Mouse (Mus musculus) intestine, postnatal 0 days (tissue): ENCODE measurements around the gene Wwc1. TPM values are rescaled to one million over a fixed set of nuclear protein-coding genes. Genes with fewer than 3 reads are reported as not detected.
A peak's percentile ranks its signal among the peaks of the same experiment; 100 is the strongest.

Source experiments
- ATAC-seq: fragments of 200-750 bp; cut with Nextera tagmentation; 2 replicates; pipeline ENCODE4 v1.8.0; 2017; ENCODE audit warnings: mild to moderate bottlenecking, moderate TSS enrichment, moderate library complexity
- H3K27ac ChIP-seq: fragments of 300-500 bp; sonication (generic); 2 replicates; pipeline ENCODE4 v1.5.1; 2014; ENCODE audit warnings: mild to moderate bottlenecking, low read depth, low read length, moderate library complexity
- H3K27me3 ChIP-seq: fragments of 300-500 bp; sonication (generic); replicated peaks from 2 replicates; pipeline ENCODE4 v1.6.1; 2014; ENCODE audit warnings: low read length, mixed read lengths; ENCODE audit not compliant: control insufficient read depth, insufficient read depth
- H3K36me3 ChIP-seq: fragments of 300-500 bp; sonication (generic); 2 replicates; pipeline ENCODE4 v1.6.1; 2014; ENCODE audit warnings: mild to moderate bottlenecking, moderate library complexity; ENCODE audit not compliant: control insufficient read depth, insufficient read depth
- H3K4me1 ChIP-seq: fragments of 300-500 bp; sonication (generic); replicated peaks from 2 replicates; pipeline ENCODE4 v1.6.1; 2014; ENCODE audit warnings: antibody characterized with exemption, low read length, mixed read lengths; ENCODE audit not compliant: control insufficient read depth, insufficient read depth
- H3K4me2 ChIP-seq: fragments of 300-500 bp; sonication (generic); replicated peaks from 2 replicates; pipeline ENCODE4 v1.6.1; 2014; ENCODE audit warnings: low read depth, mild to moderate bottlenecking, moderate library complexity
- H3K4me3 ChIP-seq: fragments of 300-500 bp; sonication (generic); 2 replicates; pipeline ENCODE4 v1.5.1; 2014; ENCODE audit warnings: low read depth, low read length
- H3K9ac ChIP-seq: fragments of 300-500 bp; sonication (generic); 2 replicates; pipeline ENCODE4 v1.6.1; 2014; ENCODE audit warnings: mild to moderate bottlenecking, low read depth, low read length
- H3K9me3 ChIP-seq: fragments of 300-500 bp; sonication (generic); 2 replicates; pipeline ENCODE4 v1.6.1; 2016; ENCODE audit warnings: mixed run types; ENCODE audit not compliant: control insufficient read depth
- CTCF ChIP-seq: sonication (generic); IDR thresholded peaks from 2 replicates; pipeline ENCODE4 v1.5.1; 2016; ENCODE audit warnings: low read depth, mild to moderate bottlenecking, control low read depth, antibody characterized with exemption, moderate library complexity
- WGBS: fragments of 180-500 bp; shearing (Covaris S2); extraction: QIAGEN DNeasy Blood & Tissue Kit; methylation state at CpG from one replicate; pipeline ENCODE4 v1.1.7; 2014; 5-methylcytosine and 5-hydroxymethylcytosine counted together
- polyA plus RNA-seq: library from polyadenylated mRNA; unstranded; fragments of >200 nt; fragmentation: Nextera tagmentation; extraction: Ambion mirVana; gene quantifications from 2 replicates; pipeline ENCODE4 v1.2.1, GENCODE M21; 2015

Wwc1 gene
- polyA plus RNA-seq, 1 experiment from 2014 or later, result 16.1 TPM

- no peak for ATAC-seq
- Histone ChIP-seq H3K4me2 (no peak overlapping the region), H3K27ac (peak overlapping the region; percentile 71), H3K4me1 (peaks cover 18% of the 10 kb centered on the region), H3K9me3 (no peaks in the 10 kb centered on the region), H3K9ac (0 out of 2 replicates have a peak overlapping the region, but pooled peaks have one; percentile 8), H3K36me3 (no peaks in the 10 kb centered on the region), H3K27me3 (no peaks in the 10 kb centered on the region), H3K4me3 (no peak overlapping the region)
- 79% methylated on average over 10 of the region's 10 CpGs for WGBS
- TF ChIP-seq CTCF, result no peak
These were observed 12.0 kb downstream of the Wwc1 start for GRCm38 (mm10) chr11:35968291-35968690.

DNA sequence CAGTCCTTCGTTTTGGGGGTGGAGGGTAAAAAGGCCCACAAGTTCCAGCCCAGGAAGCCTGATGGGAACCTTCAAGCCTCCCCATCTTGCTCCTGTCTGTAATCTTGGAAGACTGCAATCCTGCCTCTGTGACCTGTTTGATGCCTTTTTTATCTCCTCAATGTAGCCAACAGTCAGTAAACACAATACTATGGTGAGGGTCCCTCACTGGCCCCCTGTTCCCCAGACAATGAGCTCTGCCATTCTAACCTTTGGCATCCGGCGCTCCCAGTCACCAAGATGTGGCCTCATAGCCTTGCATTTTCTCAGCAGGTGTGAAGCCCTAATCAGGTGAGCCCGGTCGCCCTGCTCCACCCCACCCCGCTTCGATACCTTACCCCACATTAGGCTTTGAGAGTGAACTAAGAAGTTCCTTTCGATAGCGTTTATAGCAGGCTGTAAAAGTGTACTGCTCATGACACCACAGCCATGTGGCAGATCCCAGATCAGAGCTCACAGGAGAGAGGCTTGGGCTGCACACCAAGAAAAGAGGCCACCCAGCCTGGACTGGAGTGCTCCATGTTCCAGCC is 16.3 kb downstream of the Wwc1 start:
- peaks cover 7% of the 10 kb centered on the region; the same call in 1 of the 2 replicates for H3K4me1 ChIP-seq
- H3K4me2 ChIP-seq, result peak overlapping the region; percentile 49
- peak overlapping the region; percentile 98 for H3K27ac ChIP-seq
- H3K36me3 ChIP-seq, result no peaks in the 10 kb centered on the region
- 0 out of 2 replicates have a peak overlapping the region, but pooled peaks have one; percentile 34 for H3K9ac ChIP-seq
- no peak for TF ChIP-seq CTCF
- WGBS, result 35% methylated on average over 9 of the region's 9 CpGs
- no peaks in the 10 kb centered on the region for H3K9me3 ChIP-seq
- H3K27me3 ChIP-seq, result no peaks in the 10 kb centered on the region
- no peak overlapping the region for H3K4me3 ChIP-seq
- ATAC-seq, result peak; percentile 88

- 0 out of 2 replicates have a peak, but pooled peaks have one; percentile 2 for TF ChIP-seq CTCF
- Histone ChIP-seq H3K27me3 (no peaks in the 10 kb centered on the region), H3K4me3 (no peak overlapping the region), H3K27ac (peak overlapping the region; percentile 98), H3K4me2 (peak overlapping the region; percentile 49), H3K4me1 (peaks cover 7% of the 10 kb centered on the region; the same call in 1 of the 2 replicates), H3K36me3 (no peaks in the 10 kb centered on the region; the same call in 1 of the 2 replicates), H3K9ac (0 out of 2 replicates have a peak overlapping the region, but pooled peaks have one; percentile 34), H3K9me3 (no peaks in the 10 kb centered on the region)
- peak; percentile 81 for ATAC-seq
- WGBS, result 26% methylated on average over 2 of the region's 2 CpGs
These were observed 16.8 kb downstream of the Wwc1 start for GRCm38 (mm10) chr11:35963554-35963953.

GRCm38 (mm10) chr11:35962431-35962830 is 17.9 kb downstream of the Wwc1 start:
- no peak overlapping the region for H3K4me3 ChIP-seq
- H3K9me3 ChIP-seq, result no peaks in the 10 kb centered on the region
- ATAC-seq, result no peak
- H3K27ac ChIP-seq, result no peak overlapping the region
- no peak overlapping the region for H3K9ac ChIP-seq
- TF ChIP-seq CTCF, result no peak
- H3K4me2 ChIP-seq, result no peak overlapping the region
- WGBS, result 91% methylated on average over 2 of the region's 2 CpGs
- no peaks in the 10 kb centered on the region for H3K27me3 ChIP-seq
- H3K36me3 ChIP-seq, result no peaks in the 10 kb centered on the region; the same call in 1 of the 2 replicates
- peaks cover 4% of the 10 kb centered on the region; the same call in 1 of the 2 replicates for H3K4me1 ChIP-seq

DNA sequence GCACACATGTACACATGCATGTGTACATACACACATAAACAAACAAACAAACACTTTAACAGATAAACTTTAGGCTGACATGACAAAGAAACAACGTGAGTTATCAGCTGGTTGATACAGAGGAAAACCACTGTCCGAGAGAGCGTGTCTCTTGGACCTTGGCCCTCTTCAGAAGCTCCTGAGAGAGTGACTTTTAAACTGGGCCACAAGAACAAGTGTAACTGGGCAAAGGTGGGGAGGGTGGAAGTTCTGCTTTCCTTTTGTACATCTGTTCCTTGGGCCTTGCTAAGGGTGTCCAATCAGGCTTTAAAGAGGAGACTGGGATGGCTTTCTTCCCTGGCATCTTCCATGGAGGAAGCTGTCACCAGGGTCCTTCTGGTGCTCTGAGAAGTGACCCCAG is 21.1 kb downstream of the Wwc1 start:
- Histone ChIP-seq H3K4me3 (no peak overlapping the region), H3K9me3 (no peaks in the 10 kb centered on the region), H3K36me3 (no peaks in the 10 kb centered on the region; the same call in 1 of the 2 replicates), H3K9ac (no peak overlapping the region), H3K4me1 (peaks cover 3% of the 10 kb centered on the region; the same call in 1 of the 2 replicates), H3K27ac (peak overlapping the region; percentile 58), H3K4me2 (no peak overlapping the region), H3K27me3 (no peaks in the 10 kb centered on the region)
- ATAC-seq, result no peak; the same call in 1 of the 2 replicates
- no peak for TF ChIP-seq CTCF
- 40% methylated on average over 3 of the region's 3 CpGs for WGBS

DNA sequence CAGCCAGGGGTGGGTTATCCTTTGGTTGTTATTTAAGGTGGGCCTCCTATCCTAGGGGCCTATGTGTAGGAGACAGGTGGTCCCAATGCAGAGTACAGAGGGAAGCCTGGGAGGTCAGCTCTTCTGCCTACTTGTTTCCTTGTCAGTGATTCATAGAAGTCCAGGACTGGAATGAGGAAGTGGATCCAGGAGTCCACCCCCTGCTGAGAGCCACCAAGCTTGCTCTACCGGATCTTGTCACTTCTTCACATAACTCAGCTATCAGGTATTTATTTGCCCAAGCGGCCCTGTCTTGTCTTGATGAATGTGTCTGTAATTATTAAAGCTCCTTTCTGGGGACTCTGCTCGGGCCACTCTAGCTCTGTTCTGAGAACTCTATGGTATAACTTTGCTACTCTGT is 24.8 kb downstream of the Wwc1 start:
- H3K9ac ChIP-seq, result no peak overlapping the region
- H3K36me3 ChIP-seq, result no peaks in the 10 kb centered on the region; the same call in 1 of the 2 replicates
- H3K9me3 ChIP-seq, result no peaks in the 10 kb centered on the region
- ATAC-seq, result peak; percentile 68
- no peaks in the 10 kb centered on the region for H3K27me3 ChIP-seq
- WGBS, result 17% methylated on average over 3 of the region's 3 CpGs
- no peak for TF ChIP-seq CTCF
- H3K4me1 ChIP-seq, result peaks cover 9% of the 10 kb centered on the region; the same call in 1 of the 2 replicates
- H3K4me3 ChIP-seq, result no peak overlapping the region
- peak overlapping the region; percentile 30; the same call in 1 of the 2 replicates for H3K4me2 ChIP-seq
- peak overlapping the region; percentile 65 for H3K27ac ChIP-seq
